Mouse (Mus musculus): ENCODE data around the gene St7.
"Not testable (repeated sequence)": the region's sequence is repeated elsewhere in the genome, so short reads cannot be mapped to it uniquely, and the experiment has no call there.

Gene St7

DNA sequence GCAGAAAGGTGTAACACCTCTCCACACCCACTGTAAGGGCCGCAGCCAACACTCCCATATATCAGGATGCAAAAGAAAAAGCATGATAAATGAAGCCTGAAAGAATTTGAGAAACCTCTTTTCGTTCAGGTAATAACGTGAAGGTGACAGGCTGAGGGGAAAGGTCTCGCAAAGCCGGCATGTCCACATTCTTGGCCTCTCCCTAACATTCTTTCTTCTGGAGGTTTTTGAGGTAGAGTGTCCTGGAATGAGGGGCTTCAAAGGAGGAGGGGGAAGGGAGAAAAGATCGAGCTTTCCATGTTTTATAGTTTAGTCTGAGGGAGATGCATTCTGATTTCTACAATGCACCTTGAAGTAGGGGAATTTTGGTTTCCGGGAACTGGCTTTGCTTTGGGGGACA is at the start of gene St7:
Gene St7 (plus strand): TSS at position 287 of the 400 bp plus-strand sequence.
- peak; percentile 22 for DNase-seq (ENCODE audit: low spot score)

DNA sequence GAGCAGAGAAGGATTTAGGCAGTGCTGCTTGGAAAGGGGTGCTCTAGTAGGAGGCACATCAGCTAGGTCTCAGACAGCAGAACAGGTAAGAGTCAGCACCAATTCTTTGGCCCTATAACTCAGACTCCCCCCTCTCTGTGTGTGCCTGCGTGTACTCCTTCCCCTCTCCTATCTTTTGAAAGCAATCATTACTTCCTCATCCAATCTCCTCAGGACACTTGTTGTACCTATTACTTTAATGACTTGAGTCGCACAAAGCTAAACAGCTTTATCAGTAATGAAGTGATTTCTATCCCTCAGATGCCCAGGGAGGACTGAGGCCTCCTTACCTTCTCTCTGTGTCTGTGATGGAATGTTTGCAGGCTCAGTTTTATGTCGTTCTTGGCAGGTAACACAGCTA is 46.6 kb upstream of the St7 start:
- DNase-seq (ENCODE audit: low spot score), result no peak

DNA sequence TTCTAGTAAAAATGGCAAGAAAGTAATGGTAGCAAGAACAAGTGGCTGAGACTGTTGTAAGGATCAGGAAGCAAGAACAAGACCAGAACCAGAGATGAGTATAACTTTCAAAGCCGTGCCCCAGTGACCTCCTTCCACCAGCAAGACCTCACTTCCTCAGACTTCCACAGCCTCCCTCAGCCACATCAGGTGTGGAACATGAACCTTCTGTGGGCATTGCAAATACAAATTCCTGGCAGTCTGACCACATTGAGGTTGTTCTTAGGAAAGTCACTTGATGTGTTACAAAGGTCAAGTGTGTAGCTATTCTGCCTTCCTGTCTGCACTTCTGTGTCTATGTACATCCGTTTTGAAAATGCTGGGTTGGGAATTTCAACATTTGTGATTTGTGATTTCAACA is 40.6 kb upstream of the St7 start:
- DNase-seq (ENCODE audit: low spot score), result no peak

DNA sequence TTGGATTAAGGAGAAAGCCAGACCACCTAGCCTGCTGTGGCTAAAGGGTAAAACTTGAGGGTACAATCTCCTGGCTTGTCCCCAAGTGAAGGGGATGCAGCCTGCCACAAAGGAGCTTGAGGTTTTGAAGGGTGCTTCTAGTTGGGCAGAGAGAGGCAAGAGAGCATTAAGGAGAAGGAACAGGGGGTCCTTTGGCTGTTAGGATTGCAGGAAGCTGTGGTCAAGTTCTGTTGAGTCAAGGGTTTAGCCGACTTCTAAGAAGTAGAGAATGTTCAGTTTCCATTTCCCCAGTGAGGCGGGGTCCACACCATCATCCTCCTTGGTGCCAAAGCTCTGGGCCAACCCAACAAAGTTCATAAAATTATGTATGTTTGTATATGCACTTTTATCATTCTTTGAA is 37.7 kb upstream of the St7 start:
- no peak for DNase-seq (ENCODE audit: low spot score)

DNA sequence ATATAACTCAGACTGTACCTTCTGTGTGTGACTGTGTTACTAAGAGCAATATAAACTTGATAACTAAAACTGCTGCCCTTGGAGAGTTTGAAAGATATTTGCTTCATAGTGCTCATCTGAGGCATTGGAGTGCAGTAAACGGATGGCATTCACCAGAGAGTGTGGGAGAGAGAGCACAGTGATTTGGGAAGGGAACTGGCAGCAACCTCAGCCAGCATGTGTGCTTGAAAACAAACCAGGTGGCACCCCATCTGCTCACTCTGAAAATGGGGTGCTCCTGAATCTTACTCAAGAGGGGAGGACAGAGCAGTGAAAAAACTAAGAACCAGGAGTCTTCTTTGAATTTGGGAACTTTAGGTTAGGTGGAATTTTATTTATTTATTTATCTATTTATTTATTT is 35.4 kb upstream of the St7 start:
- DNase-seq (ENCODE audit: low spot score), result no peak

DNA sequence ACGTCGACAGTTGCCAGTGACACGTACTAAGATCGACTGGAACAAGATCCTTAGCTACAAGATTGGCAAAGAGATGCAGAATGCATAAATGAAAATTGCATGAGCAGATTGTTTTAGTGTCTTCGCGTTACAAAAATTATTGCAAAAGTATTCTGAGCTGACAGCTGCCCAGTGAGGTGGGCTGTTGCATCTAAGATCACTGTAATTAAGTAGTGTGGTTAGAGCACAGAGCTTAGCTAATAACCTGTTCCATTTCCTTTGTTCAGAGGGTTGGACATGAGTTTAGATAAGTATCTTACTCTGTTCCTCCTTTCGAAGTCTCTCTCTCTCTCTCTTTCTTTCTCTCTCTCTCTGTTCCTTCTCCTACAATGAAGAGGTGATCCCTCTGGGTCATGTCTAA is 27.4 kb upstream of the St7 start:
- no peak for DNase-seq (ENCODE audit: low spot score)

DNA sequence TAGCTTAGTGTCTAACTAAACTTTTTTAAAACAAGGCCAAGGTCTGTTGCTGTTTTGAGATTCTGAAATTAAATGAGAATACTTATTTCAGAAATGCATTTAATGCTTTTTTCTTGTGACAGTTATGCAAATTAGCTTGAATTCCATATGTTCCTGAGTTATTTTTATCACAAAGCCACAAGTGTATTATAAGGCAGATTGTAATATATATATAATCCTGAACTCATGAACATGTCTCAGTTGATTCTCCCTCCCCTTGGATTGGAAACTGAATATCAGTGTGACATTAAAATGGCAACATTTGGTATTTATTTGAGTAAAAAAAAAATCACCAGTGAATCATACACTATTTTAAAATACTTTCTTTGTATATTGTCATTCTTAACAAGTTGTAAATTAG is 26.7 kb upstream of the St7 start:
- DNase-seq (ENCODE audit: low spot score), result no peak

DNA sequence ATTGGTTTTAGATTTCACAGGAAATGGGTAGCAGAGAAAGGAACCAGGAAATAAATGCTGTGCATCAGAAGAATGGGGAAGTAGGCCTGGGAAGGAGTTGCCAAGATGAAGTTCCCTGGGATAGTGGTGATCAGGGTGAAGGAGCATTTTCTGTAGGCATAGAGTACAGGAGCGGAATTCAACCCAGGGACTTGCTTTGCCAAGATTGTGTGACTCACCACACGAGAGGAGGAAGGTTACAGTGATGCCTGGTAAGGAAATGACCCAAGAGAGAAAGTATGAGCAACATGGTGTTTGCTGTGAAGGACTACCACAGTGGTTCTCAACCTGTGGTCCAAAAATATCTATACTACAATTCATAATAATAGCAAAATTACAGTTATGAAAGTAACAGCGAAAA is 24.9 kb upstream of the St7 start:
- no peak for DNase-seq (ENCODE audit: low spot score)

DNA sequence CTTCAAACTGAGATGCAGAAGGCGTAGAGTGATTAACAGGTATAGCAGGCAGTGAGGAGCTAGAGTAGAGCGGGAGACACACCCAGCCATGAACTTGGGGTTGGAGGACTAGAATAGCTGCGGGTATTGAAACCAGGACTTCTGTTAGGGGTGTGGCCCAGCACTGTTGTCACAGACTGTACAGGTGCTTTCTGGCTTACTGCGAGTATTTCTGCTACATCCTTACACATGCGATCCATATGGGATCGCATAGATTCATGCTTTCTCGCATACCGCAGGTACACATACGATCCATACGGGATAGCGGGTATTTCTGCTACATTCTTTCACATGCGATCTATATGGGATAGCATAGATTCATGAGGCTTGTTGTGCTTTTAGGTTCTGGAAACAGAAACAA is 24.4 kb upstream of the St7 start:
- no peak for DNase-seq (ENCODE audit: low spot score)

DNA sequence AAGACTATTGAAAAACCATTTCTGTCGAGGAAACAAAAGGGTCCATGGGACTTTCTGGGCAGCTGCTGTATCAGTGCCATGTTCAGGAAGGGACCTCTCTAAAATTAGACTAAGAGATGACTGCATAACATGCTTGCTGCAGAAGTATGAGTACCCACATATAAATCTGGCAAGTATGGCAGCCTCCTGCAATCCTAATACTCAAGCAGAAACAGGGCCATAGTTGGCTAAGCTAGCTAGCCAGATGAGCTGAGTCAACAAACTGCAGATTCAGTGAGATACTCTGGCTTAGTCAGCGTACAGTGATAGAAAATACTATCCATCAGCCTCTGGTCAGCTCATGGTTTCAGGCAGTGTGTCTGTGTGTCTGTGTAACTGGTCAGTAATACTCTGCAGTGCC is 22.9 kb upstream of the St7 start:
- no peak for DNase-seq (ENCODE audit: low spot score)

DNA sequence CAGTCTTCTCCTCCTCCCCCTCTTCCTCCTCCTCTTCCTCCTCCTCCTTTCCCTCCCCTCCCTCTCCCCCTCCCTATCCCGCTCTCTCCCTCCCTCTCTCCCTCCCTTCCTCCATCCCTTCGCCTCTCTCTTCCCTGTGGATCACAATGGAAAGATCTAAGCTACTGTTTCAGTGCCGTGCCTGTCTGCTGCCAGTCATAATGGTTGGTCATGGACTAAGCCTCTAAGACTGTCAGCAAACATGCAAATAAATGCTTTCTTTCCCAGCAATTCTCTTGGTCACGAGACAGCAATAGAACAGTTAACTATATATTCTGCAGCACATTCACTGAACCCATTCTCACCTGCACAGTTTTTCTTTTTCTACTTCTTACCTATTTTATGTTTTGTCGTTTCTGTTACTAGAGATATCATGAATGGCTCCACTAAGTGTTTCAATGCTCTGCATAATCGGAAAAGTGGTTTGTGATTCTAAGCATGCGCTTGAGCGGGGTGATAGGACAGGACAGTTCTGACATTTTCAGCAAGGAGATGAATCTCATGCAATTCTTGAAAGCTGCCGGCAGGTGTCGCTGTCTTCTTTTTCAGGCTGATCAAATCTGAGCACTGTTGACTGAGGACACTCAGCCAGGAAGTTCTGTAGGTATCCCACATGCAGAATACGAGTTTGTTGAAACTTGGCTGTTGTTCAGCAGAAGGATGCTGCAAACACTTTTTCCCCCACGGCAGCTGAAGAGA is 17.5 kb upstream of the St7 start:
- DNase-seq (ENCODE audit: low spot score), result peak; percentile 50

DNA sequence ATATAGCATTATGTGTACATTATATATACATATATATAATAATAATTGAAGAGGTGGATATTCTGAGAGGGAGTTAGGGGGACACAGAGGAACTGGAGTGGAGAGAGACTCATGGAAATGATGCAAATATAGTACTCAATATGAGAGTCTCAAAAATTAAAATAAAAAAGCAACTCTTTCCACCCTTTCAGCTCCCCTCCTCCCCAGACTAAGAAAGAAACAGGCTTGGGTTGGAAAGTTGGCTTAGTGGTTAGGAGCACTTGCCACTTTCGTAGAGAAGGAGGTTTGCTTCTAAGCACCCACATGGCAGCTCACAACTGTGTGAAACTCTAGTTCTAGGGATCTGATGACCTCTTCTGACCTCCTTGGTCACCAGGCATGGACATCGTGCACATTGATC is 15.7 kb upstream of the St7 start:
- no peak for DNase-seq (ENCODE audit: low spot score)

DNA sequence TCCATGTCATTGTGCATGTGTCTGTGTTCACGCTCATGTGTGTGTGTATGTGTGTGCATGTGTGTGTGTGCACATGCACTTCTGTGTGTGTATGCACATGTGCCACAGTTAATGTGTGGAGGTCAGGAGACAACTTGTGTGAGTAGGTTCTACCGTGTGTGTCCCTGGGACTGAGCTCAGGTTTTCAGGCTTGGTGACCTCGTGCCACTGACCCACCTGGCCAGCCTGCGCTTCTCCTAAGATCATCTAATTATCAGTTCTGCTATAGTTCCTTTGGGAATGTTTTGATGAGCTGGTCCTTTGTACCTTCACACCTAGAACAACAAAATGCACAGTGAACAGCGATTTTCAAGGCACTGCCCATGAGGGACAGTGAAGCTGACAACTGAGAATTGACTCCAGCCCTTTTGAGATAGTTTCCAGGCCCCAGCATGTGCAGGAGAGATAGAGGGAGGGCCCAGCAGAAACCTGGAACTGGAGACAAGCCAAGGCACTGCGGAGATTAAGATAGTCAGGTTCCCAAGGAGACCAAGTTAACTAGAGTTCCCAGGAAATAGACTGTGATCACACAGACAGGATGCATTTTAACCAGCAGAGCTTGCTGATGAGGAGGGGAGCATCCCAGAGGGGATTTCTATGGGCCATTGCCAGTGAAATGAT is 12.3 kb upstream of the St7 start:
- no peak for DNase-seq (ENCODE audit: low spot score)

DNA sequence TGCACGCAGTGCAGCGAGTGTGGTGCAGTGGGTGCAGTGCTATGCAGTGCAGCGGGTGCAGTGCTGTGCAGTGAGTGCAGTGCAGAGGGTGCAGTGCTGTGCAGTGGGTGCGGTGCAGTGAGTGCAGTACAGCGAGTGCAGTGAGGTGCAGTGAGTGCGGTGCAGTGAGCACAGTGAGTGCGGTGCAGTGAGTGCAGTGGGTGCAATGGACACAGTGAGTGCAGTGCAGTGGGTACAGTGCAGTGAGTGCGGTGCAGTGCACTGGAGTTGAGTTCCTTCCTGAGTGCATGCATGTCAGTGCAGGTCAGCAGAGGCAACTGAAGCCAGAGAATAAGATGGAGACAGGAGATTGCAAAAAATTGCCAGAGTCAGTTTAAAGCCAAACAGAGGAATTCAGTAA is 10.9 kb upstream of the St7 start:
- no peak for DNase-seq (ENCODE audit: low spot score)

DNA sequence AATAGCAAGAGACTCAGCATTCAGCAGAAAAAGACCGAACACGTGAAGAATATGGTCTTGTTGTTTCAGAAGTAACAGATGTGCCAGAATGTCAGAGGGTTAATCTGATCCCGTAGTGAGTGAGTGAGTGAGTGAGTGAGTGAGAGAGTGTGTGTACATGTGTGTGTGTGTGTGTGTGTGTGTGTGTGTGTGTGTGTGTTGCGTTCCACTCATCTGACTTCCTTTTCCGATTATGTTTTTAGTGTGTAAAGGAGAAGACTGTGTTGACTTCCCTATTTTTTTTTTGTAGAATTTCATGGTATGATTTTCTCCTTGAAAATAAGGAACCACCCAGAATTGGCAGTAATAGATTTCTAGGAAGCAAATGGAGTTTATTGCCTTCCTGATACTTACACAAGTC is 4.1 kb upstream of the St7 start:
- DNase-seq (ENCODE audit: low spot score), result no peak

DNA sequence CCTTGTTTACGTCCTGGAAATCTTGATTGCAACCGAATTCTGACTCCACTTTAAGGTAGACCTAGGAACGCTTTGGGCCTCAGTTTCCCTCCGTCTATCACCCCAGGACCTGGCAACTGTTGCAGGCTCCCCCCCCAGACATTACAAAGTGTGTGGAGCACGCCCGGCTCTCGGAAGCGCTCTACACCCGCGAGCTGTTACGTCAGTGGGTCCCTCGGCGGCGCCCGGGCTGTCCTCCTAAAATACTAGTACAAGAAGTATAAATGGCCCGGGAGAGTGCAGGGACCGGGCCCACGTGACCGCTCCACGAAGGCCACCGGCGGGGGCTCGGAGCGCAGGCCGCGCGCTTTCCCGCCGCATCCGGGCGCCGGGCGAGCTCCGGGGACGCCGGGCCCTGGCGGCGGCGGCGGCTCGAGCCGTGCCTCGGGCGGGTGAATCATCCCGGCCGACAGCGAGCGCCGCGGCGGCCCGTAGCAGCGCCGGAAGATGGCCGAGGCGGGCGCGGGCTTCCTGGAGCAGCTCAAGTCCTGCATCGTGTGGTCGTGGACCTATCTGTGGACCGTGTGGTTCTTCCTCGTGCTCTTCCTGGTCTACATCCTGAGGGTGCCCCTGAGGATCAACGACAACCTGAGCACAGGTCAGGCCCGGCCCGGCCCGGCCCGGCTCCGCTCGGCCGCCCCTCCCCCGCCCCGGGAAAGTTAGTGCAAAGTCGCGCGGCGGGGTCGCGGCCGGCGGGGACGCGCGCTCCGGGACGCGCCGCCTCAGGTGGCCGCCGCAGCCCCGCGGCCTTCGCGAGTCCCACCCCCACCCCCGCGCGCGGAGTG is 1.2 kb downstream of the St7 start:
- DNase-seq (ENCODE audit: low spot score), result peak; percentile 71

DNA sequence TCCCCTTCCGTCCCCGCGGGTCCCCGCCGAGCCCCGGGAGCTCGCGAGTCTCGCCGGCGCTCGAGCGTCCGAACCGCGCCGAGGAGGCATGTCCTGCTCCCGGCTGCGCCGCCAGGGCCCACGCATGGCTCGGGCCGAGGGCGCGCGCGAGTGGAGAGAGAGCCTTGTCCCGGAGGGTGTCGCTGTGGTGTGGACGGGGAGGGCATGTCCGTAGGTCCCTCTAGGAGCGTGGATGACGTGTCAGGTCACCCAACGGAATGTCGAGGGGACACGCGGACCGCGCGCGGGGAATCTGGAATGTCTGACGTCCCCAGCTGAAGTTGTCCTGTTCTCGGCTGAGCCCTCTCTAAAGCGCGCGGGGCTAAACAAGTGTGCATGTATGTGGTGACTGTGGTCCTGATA is 1.8 kb downstream of the St7 start:
- DNase-seq (ENCODE audit: low spot score), result peak; percentile 72

DNA sequence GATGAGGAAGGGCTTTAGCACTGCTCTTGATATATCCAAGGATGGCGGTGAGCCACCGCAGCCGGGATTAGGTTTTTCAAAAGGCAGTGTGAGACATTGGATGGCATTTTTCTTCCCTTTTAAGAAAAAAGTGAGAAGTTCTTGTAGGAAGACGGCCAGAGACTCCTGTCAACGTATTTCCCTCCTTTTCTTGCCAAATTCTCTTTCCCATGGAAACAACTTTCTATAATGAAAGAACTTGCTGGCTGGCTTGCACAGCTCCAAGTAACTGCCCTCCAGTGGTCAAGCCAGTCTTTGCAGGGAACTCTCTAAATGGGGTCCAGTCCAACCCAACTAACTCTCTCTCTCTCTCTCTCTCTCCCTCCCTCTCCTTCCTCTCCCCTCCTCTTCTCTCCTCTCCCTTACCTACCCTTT is 3.6 kb downstream of the St7 start:
- DNase-seq (ENCODE audit: low spot score), result peak; percentile 68

DNA sequence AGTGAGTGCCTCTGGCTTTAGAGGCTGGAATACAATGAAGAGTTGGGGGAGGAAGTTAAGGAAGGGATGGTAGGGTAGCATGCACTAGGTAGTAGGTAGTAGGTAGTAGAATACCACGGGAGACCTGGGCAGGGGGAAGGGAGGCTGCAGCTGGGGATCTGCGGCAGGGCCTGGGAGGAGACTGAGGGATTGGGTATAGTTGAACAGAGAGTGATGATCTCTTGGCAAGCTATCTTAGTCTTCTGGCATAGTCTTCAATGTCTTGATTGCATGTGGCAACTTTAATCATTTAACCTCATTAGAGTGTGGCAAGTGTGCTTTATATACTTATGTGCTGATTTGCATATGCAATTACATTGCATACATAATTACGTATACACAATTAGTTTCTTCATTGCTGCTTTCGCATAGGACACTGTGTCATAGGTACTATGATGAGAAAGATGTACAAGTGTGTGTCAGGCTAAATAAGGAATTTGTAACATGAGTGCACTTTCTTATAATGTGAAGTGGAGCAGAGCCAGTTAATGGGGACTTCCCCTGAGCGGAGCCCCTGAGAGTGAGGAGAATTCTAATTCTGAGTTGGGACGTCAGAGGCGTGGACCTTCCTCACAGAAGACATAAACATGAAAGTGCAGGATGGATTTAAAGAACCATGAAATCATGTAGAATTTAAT is 8.3 kb downstream of the St7 start:
- DNase-seq (ENCODE audit: low spot score), result no peak

DNA sequence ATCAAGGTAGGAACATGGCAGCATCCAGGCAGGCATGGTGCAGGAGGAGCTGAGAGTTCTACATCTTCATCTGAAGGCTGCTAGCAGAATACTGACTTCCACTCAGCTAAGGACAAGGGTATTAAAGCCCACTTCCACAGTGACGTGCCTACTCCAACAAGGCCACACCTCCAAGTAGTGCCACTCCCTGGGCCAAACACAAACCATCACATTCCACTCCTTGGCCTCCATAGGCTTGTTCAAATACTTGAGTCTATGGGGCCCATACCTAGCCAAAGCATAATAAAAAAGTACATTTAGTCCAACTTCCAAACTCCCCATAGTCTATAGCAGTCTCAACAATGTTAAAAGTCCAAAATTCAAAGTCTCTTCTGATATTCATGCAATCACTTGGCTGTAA is 11.3 kb downstream of the St7 start:
- not testable (repeated sequence) for DNase-seq (ENCODE audit: low spot score)

DNA sequence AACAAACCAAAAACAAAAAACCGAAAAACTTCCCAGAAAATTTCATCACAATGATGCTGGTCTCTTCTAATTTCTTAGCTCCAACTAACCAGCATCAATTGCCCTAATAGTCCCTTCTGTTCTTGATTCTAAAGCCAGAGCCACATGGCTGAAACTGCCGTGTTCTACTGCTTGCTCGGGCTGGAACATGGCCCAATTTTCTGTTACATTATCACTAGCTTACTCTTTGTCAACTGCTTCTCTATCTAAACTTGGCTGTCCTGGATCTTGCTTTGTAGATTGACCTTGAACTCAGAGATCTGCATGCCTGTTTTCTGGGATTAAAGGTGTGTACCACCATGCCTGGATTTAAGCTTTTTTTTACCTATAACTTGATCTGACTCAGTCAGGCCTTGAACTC is 13.2 kb downstream of the St7 start:
- DNase-seq (ENCODE audit: low spot score), result no peak

DNA sequence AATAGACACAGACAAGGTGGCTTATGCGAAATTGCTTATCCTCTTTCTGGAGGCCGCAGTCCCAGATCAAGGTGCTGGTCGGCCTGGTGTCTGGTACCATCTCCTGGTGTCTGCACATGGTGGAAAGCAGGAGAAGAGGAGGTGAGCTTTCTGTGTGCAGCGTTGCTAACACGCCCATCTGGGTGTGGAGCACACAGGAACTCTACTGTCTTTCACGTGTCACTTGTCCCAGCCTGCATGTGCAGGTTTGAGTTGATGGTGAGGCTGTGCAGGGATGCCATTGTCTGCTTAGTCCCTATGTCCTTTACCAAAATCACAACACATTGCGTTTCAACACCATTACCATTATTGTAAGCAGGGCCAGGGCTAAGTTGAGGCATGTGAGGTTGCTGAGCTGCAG is 26.2 kb downstream of the St7 start:
- no peak for DNase-seq (ENCODE audit: low spot score)

DNA sequence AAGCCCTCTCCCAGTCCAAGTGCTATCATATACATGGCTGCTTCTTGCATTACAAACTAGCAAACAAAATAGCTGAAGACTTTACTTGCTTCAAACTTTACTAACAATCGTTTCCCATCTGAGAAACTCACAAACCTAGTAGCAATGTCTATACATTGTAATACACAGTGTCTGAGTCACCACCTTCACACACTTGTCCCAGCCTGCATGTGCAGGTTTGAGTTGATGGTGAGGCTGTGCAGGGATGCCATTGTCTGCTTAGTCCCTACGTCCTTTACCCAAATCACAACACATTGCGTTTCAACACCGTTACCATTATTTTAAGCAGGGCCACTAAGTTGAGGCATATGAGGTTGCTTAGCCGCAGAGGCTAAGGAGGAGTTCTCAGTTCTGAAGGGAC is 26.7 kb downstream of the St7 start:
- DNase-seq (ENCODE audit: low spot score), result no peak

Measured in urinary bladder, postnatal 14 days (tissue).